Mouse (Mus musculus): ENCODE measurements around the gene Hfm1. TPM values are rescaled to one million over a fixed set of nuclear protein-coding genes. Genes with fewer than 3 reads are reported as not detected.

The Hfm1 gene
- polyA plus RNA-seq, 2 experiments = 0.06 to 0.09 TPM

- Histone ChIP-seq H3K36me3 (replicated peaks; ENCODE audit: control insufficient read depth, insufficient read depth, low read depth) (no peaks in the 10 kb centered on the region), H3K4me1 (replicated peaks; ENCODE audit: control insufficient read depth in 2 of 2, insufficient read depth in 2 of 2, low read length in 1 of 2) (no peaks in the 10 kb centered on the region), H3K27me3 (ENCODE audit: control insufficient read depth, insufficient read depth, low read length) (no peaks in the 10 kb centered on the region), H3K4me3 (ENCODE audit: insufficient read depth in 1 of 2, low read depth in 2 of 2, low read length in 2 of 2) (no peak overlapping the region), H3K4me2 (ENCODE audit: low read depth) (no peak overlapping the region), H3K9me3 (ENCODE audit: control insufficient read depth, low read length) (no peaks in the 10 kb centered on the region), H3K9ac (replicated peaks) (no peak overlapping the region), H3K27ac (no peak overlapping the region)
- no peak for DNase-seq (ENCODE audit: low read depth in 3 of 3, low spot score in 3 of 3)
- ATAC-seq (ENCODE audit: insufficient read depth) = no peak
- WGBS (ENCODE audit: insufficient replicate concordance) = 61% methylated on average over 8 of the region's 8 CpGs
- TF ChIP-seq EP300 (IDR thresholded peaks at IDR 0.05; ENCODE audit: low read depth) = no peak
Observed at GRCm38 (mm10) chr5:106819630-106820029, 106.5 kb downstream of the Hfm1 start.

GRCm38 (mm10) chr5:106815923-106816654 lies 110.0 kb downstream of the Hfm1 start:
- H3K9ac ChIP-seq (replicated peaks) = no peak overlapping the region
- ATAC-seq (ENCODE audit: insufficient read depth) = no peak
- H3K27ac ChIP-seq = no peak overlapping the region
- 0 out of 4 replicates have a peak, but pooled peaks cover 0 to 4% of the 10 kb centered on the region in 2 experiments for H3K4me1 ChIP-seq (replicated peaks; ENCODE audit: control insufficient read depth in 2 of 2, insufficient read depth in 2 of 2, low read length in 1 of 2)
- H3K9me3 ChIP-seq (ENCODE audit: control insufficient read depth, low read length) = no peaks in the 10 kb centered on the region
- TF ChIP-seq EP300 (IDR thresholded peaks at IDR 0.05; ENCODE audit: low read depth) (no peak), CTCF (IDR thresholded peaks at IDR 0.05; ENCODE audit: low read depth) (no peak)
- no peaks in the 10 kb centered on the region; the same call in 1 of the 2 replicates for H3K27me3 ChIP-seq (ENCODE audit: control insufficient read depth, insufficient read depth, low read length)
- no peaks in the 10 kb centered on the region for H3K36me3 ChIP-seq (replicated peaks; ENCODE audit: control insufficient read depth, insufficient read depth, low read depth)
- 59% methylated on average over 15 of the region's 15 CpGs for WGBS (ENCODE audit: insufficient replicate concordance)
- no peak for DNase-seq (ENCODE audit: low read depth in 3 of 3, low spot score in 3 of 3)
- H3K4me2 ChIP-seq (ENCODE audit: low read depth) = no peak overlapping the region
- no peak overlapping the region for H3K4me3 ChIP-seq (ENCODE audit: insufficient read depth in 1 of 2, low read depth in 2 of 2, low read length in 2 of 2)

DNA sequence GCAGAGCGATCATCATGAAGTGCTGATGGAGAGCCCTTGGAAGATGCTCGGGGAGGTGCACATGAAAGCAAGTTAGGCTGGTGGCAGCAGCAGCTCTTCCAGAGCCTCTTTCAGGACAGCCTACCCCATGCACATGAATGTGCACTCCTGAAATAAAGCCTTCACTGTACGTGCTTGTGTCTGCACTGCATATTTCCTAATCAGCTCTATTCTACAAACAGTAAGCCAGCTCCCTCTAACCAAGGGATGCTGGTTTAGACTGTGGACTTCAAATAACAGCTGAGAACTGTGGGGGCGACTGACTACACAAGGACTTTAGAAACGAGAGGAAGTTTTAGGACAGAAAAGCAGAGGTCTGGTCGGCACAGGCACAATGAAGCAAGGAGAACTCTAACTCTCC lies 111.5 kb downstream of the Hfm1 start:
- H3K27ac ChIP-seq = no peak overlapping the region
- no peak overlapping the region for H3K9ac ChIP-seq (replicated peaks)
- 0 out of 4 replicates have a peak, but pooled peaks cover 0 to 4% of the 10 kb centered on the region in 2 experiments for H3K4me1 ChIP-seq (replicated peaks; ENCODE audit: control insufficient read depth in 2 of 2, insufficient read depth in 2 of 2, low read length in 1 of 2)
- WGBS (ENCODE audit: insufficient replicate concordance) = 35% methylated on average over 6 of the region's 6 CpGs
- ATAC-seq (ENCODE audit: insufficient read depth) (no peak), DNase-seq (ENCODE audit: low read depth in 3 of 3, low spot score in 3 of 3) (no peak)
- no peak overlapping the region for H3K4me3 ChIP-seq (ENCODE audit: insufficient read depth in 1 of 2, low read depth in 2 of 2, low read length in 2 of 2)
- H3K9me3 ChIP-seq (ENCODE audit: control insufficient read depth, low read length) = no peaks in the 10 kb centered on the region
- TF ChIP-seq EP300 (IDR thresholded peaks at IDR 0.05; ENCODE audit: low read depth) (no peak), CTCF (IDR thresholded peaks at IDR 0.05; ENCODE audit: low read depth) (no peak)
- H3K27me3 ChIP-seq (ENCODE audit: control insufficient read depth, insufficient read depth, low read length) = no peaks in the 10 kb centered on the region; the same call in 1 of the 2 replicates
- no peaks in the 10 kb centered on the region for H3K36me3 ChIP-seq (replicated peaks; ENCODE audit: control insufficient read depth, insufficient read depth, low read depth)
- H3K4me2 ChIP-seq (ENCODE audit: low read depth) = no peak overlapping the region

GRCm38 (mm10) chr5:106803094-106803493 lies 123.0 kb downstream of the Hfm1 start:
- no peak overlapping the region for H3K9ac ChIP-seq (replicated peaks)
- H3K4me2 ChIP-seq (ENCODE audit: low read depth) = peak overlapping the region; percentile 58; the same call in 1 of the 2 replicates
- DNase-seq (ENCODE audit: low read depth in 3 of 3, low spot score in 3 of 3) (peak; percentile 16 to 32 (median 18)), ATAC-seq (ENCODE audit: insufficient read depth) (peak; percentile 34; the same call in 1 of the 2 replicates)
- TF ChIP-seq CTCF (IDR thresholded peaks at IDR 0.05; ENCODE audit: low read depth) = peak; percentile 85
- no peak for TF ChIP-seq EP300 (IDR thresholded peaks at IDR 0.05; ENCODE audit: low read depth)
- H3K9me3 ChIP-seq (ENCODE audit: control insufficient read depth, low read length) = no peaks in the 10 kb centered on the region
- no peaks in the 10 kb centered on the region for H3K36me3 ChIP-seq (replicated peaks; ENCODE audit: control insufficient read depth, insufficient read depth, low read depth)
- WGBS (ENCODE audit: insufficient replicate concordance) = under 1% methylated on average over 12 of the region's 12 CpGs
- no peak overlapping the region for H3K27ac ChIP-seq
- no peaks in the 10 kb centered on the region for H3K27me3 ChIP-seq (ENCODE audit: control insufficient read depth, insufficient read depth, low read length)
- no peak overlapping the region for H3K4me3 ChIP-seq (ENCODE audit: insufficient read depth in 1 of 2, low read depth in 2 of 2, low read length in 2 of 2)
- H3K4me1 ChIP-seq (replicated peaks; ENCODE audit: control insufficient read depth in 2 of 2, insufficient read depth in 2 of 2, low read length in 1 of 2) = peaks cover 0 to 5% of the 10 kb centered on the region in 2 experiments; a peak in 1 of 4 replicates

- H3K4me2 ChIP-seq (ENCODE audit: low read depth) = peak overlapping the region; percentile 58
- H3K27me3 ChIP-seq (ENCODE audit: control insufficient read depth, insufficient read depth, low read length) = no peaks in the 10 kb centered on the region
- peaks cover 0 to 5% of the 10 kb centered on the region in 2 experiments; a peak in 1 of 4 replicates for H3K4me1 ChIP-seq (replicated peaks; ENCODE audit: control insufficient read depth in 2 of 2, insufficient read depth in 2 of 2, low read length in 1 of 2)
- DNase-seq (ENCODE audit: low read depth in 3 of 3, low spot score in 3 of 3) = peak; percentile 42 to 56 (median 56)
- no peak for TF ChIP-seq EP300 (IDR thresholded peaks at IDR 0.05; ENCODE audit: low read depth)
- TF ChIP-seq CTCF (IDR thresholded peaks at IDR 0.05; ENCODE audit: low read depth) = peak; percentile 97
- WGBS (ENCODE audit: insufficient replicate concordance) = 5% methylated on average over 32 of the region's 32 CpGs
- no peaks in the 10 kb centered on the region for H3K9me3 ChIP-seq (ENCODE audit: control insufficient read depth, low read length)
- peak; percentile 58 for ATAC-seq (ENCODE audit: insufficient read depth)
- H3K9ac ChIP-seq (replicated peaks) = no peak overlapping the region
- no peak overlapping the region for H3K4me3 ChIP-seq (ENCODE audit: insufficient read depth in 1 of 2, low read depth in 2 of 2, low read length in 2 of 2)
- H3K27ac ChIP-seq = no peak overlapping the region
- H3K36me3 ChIP-seq (replicated peaks; ENCODE audit: control insufficient read depth, insufficient read depth, low read depth) = no peaks in the 10 kb centered on the region
Observed at GRCm38 (mm10) chr5:106801886-106802798, 124.0 kb downstream of the Hfm1 start.

Measured in liver, embryonic 14.5 days (tissue).